Mouse (Mus musculus) lung, postnatal 0 days (tissue): Measurements from ENCODE around the gene Pdgfb. TPM values are rescaled to one million over a fixed set of nuclear protein-coding genes. Genes with fewer than 3 reads are reported as not detected.
A peak's percentile ranks its signal among the peaks of the same experiment; 100 is the strongest.

Experiments used
- ATAC-seq: fragments of 200-750 bp; cut with Nextera tagmentation; 2 replicates; pipeline ENCODE4 v1.8.0; 2017; ENCODE audit warnings: moderate library complexity
- DNase-seq: peaks from one replicate; pipeline ENCODE4 v3.0.0-alpha.2; 2016; ENCODE audit warnings: low spot score
- H3K27ac ChIP-seq: fragments of 300-500 bp; sonication (generic); 2 replicates; pipeline ENCODE4 v1.5.1; 2014; ENCODE audit warnings: antibody characterized with exemption, mild to moderate bottlenecking, low read length, mixed read lengths
- H3K27me3 ChIP-seq: fragments of 300-500 bp; sonication (generic); replicated peaks from 2 replicates; pipeline ENCODE4 v1.6.1; 2014; ENCODE audit warnings: low read length, mixed read lengths; ENCODE audit not compliant: insufficient read depth
- H3K36me3 ChIP-seq: fragments of 300-500 bp; sonication (generic); 2 replicates; pipeline ENCODE4 v1.6.1; 2014; ENCODE audit warnings: low read length, mixed read lengths; ENCODE audit not compliant: insufficient read depth
- H3K4me1 ChIP-seq: fragments of 300-500 bp; sonication (generic); 2 replicates; pipeline ENCODE4 v1.6.1; 2014; ENCODE audit warnings: antibody characterized with exemption, low read depth, low read length, mixed read lengths; ENCODE audit not compliant: insufficient read depth
- H3K4me2 ChIP-seq: fragments of 300-500 bp; sonication (generic); replicated peaks from 2 replicates; pipeline ENCODE4 v1.6.1; 2014; ENCODE audit warnings: low read depth, mild to moderate bottlenecking, low read length, moderate library complexity, mixed read lengths
- H3K4me3 ChIP-seq: fragments of 300-500 bp; sonication (generic); 2 replicates; pipeline ENCODE4 v1.5.1; 2014; ENCODE audit warnings: low read depth, low read length
- H3K9ac ChIP-seq: fragments of 300-500 bp; sonication (generic); replicated peaks from 2 replicates; pipeline ENCODE4 v1.6.1; 2014; ENCODE audit warnings: low read depth, mild to moderate bottlenecking
- H3K9me3 ChIP-seq: fragments of 300-500 bp; sonication (generic); 2 replicates; pipeline ENCODE4 v1.6.1; 2016; ENCODE audit warnings: low read length, mixed read lengths
- CTCF ChIP-seq: IDR thresholded peaks from 2 replicates; pipeline ENCODE4 v1.5.1; 2016; ENCODE audit warnings: antibody characterized with exemption, mild to moderate bottlenecking
- EP300 ChIP-seq: IDR thresholded peaks from 2 replicates; pipeline ENCODE4 v1.6.1; 2016; ENCODE audit warnings: antibody characterized with exemption, mild to moderate bottlenecking, control low read depth
- WGBS: fragments of 180-500 bp; shearing (Covaris S2); extraction: QIAGEN DNeasy Blood & Tissue Kit; methylation state at CpG from one replicate; pipeline ENCODE4 v1.1.7; 2014; 5-methylcytosine and 5-hydroxymethylcytosine counted together
- polyA plus RNA-seq: library from polyadenylated mRNA; unstranded; fragments of >200 nt; fragmentation: Nextera tagmentation; extraction: Ambion mirVana; gene quantifications from 2 replicates; pipeline ENCODE4 v1.2.1, GENCODE M21; 2015

Gene Pdgfb
- polyA plus RNA-seq, 1 experiment from 2014 or later, result 10.5 TPM

GRCm38 (mm10) chr15:79985471-79985870 lies 29.3 kb downstream of the Pdgfb start:
- 25% methylated on average over 10 of the region's 11 CpGs for WGBS
- ATAC-seq, result 0 out of 2 replicates have a peak, but pooled peaks have one; percentile 16
- H3K27ac ChIP-seq, result no peak overlapping the region
- H3K4me1 ChIP-seq, result no peaks in the 10 kb centered on the region
- no peaks in the 10 kb centered on the region for H3K36me3 ChIP-seq
- H3K9ac ChIP-seq, result no peak overlapping the region
- DNase-seq, result peak; percentile 41
- TF ChIP-seq EP300 (no peak), CTCF (no peak)
- H3K4me3 ChIP-seq, result no peak overlapping the region
- no peaks in the 10 kb centered on the region for H3K27me3 ChIP-seq
- H3K4me2 ChIP-seq, result no peak overlapping the region
- no peaks in the 10 kb centered on the region for H3K9me3 ChIP-seq

- H3K27ac ChIP-seq, result no peak overlapping the region
- peak; percentile 78 for DNase-seq
- peak; percentile 96 for ATAC-seq
Observed at GRCm38 (mm10) chr15:79984152-79984551, 30.6 kb downstream of the Pdgfb start.

GRCm38 (mm10) chr15:79980716-79981115 lies 34.1 kb downstream of the Pdgfb start:
- no peaks in the 10 kb centered on the region for H3K36me3 ChIP-seq
- DNase-seq (peak; percentile 59), ATAC-seq (no peak)
- H3K4me3 ChIP-seq, result no peak overlapping the region
- TF ChIP-seq EP300 (no peak), CTCF (no peak)
- H3K27ac ChIP-seq, result no peak overlapping the region
- no peak overlapping the region for H3K4me2 ChIP-seq
- no peak overlapping the region for H3K9ac ChIP-seq
- H3K4me1 ChIP-seq, result no peaks in the 10 kb centered on the region
- 42% methylated on average over 11 of the region's 11 CpGs for WGBS
- no peaks in the 10 kb centered on the region for H3K27me3 ChIP-seq
- no peaks in the 10 kb centered on the region for H3K9me3 ChIP-seq

More at GRCm38 (mm10) chr15:79984152-79984551, 30.6 kb downstream of the Pdgfb start:
- 34% methylated on average over 7 of the region's 7 CpGs for WGBS
- H3K27me3 ChIP-seq, result no peaks in the 10 kb centered on the region
- no peaks in the 10 kb centered on the region for H3K9me3 ChIP-seq
- H3K36me3 ChIP-seq, result no peaks in the 10 kb centered on the region
- no peaks in the 10 kb centered on the region for H3K4me1 ChIP-seq
- H3K4me3 ChIP-seq, result no peak overlapping the region
- H3K9ac ChIP-seq, result no peak overlapping the region
- H3K4me2 ChIP-seq, result no peak overlapping the region
- TF ChIP-seq EP300 (peak; percentile 73; the same call in 1 of the 2 replicates), CTCF (no peak)

- no peak overlapping the region for H3K27ac ChIP-seq
- H3K4me2 ChIP-seq, result no peak overlapping the region
- H3K9me3 ChIP-seq, result no peaks in the 10 kb centered on the region
- ATAC-seq (no peak), DNase-seq (no peak)
- H3K27me3 ChIP-seq, result no peaks in the 10 kb centered on the region
- TF ChIP-seq EP300, result no peak
- TF ChIP-seq CTCF, result no peak
- H3K4me3 ChIP-seq, result no peak overlapping the region
- H3K36me3 ChIP-seq, result no peaks in the 10 kb centered on the region
- WGBS, result 94% methylated on average over 11 of the region's 11 CpGs
- H3K9ac ChIP-seq, result no peak overlapping the region
- H3K4me1 ChIP-seq, result no peaks in the 10 kb centered on the region
Observed at GRCm38 (mm10) chr15:79972186-79972585, 42.6 kb downstream of the Pdgfb start.

DNA sequence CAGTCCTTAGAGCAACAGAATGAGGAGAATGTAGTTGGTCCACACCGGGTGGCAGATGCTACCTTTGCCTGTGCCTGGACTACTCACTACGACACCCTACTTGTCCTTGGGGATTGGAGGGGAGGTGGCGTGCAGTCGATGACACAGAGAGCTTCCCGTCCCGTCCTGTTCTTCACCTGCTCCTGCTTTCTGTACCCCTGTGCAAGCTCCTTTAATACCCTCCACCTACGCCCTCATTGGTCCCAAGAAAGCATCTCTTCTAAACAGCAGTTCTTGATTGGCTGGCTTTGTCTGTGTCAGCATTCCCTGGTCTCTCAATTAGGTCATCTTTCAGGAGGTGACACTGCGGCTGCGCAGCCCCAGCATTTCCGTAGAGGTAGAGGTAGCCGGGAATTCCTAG lies 43.8 kb downstream of the Pdgfb start, which contains the start of gene Cbx7:
Cbx7 (minus strand) TSS at position 180 of the 400 bp plus-strand sequence.
- H3K27ac ChIP-seq, result no peak within 1 kb of the TSS
- no peaks in the 10 kb centered on the region for H3K9me3 ChIP-seq
- H3K4me1 ChIP-seq, result no peaks in the 10 kb centered on the region
- H3K4me2 ChIP-seq, result no peak within 1 kb of the TSS
- no peak for DNase-seq
- no peaks in the 10 kb centered on the region for H3K36me3 ChIP-seq
- no peak for TF ChIP-seq EP300
- no peak for TF ChIP-seq CTCF
- no peaks in the 10 kb centered on the region for H3K27me3 ChIP-seq
- WGBS, result 93% methylated on average over 11 of the region's 11 CpGs
- no peak within 1 kb of the TSS for H3K4me3 ChIP-seq
- no peak within 1 kb of the TSS for H3K9ac ChIP-seq
- ATAC-seq, result no peak

- H3K4me2 ChIP-seq, result no peak overlapping the region
- H3K4me3 ChIP-seq, result no peak overlapping the region
- WGBS, result 96% methylated on average over 18 of the region's 18 CpGs
- H3K9ac ChIP-seq, result no peak overlapping the region
- TF ChIP-seq EP300 (no peak), CTCF (no peak)
- DNase-seq (no peak), ATAC-seq (no peak)
- H3K27ac ChIP-seq, result no peak overlapping the region
- no peaks in the 10 kb centered on the region for H3K4me1 ChIP-seq
- H3K36me3 ChIP-seq, result no peaks in the 10 kb centered on the region
- no peaks in the 10 kb centered on the region for H3K9me3 ChIP-seq
- no peaks in the 10 kb centered on the region for H3K27me3 ChIP-seq
Observed at GRCm38 (mm10) chr15:79970491-79970890, 44.3 kb downstream of the Pdgfb start.

DNA sequence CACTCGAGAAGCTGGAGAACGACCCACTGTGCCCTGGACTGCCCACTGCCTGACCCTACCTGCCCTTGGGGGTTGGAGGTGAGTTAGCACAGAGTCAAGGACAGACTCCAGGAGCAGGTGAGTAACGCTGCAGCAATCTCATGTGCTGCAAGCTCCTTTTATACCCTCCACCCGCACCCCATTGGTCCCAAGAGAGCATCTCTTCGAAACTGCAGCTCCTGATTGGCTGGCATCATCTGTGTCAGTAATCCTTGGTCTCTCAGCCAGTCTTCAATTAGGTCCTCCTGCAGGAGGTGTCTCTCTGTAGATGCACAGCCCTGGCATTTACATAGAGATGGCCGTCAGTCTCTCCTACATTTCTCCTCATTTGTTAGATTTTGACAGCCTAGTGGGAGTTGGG lies 47.4 kb downstream of the Pdgfb start:
- TF ChIP-seq EP300 (no peak), CTCF (no peak)
- no peak overlapping the region for H3K27ac ChIP-seq
- no peaks in the 10 kb centered on the region for H3K4me1 ChIP-seq
- H3K4me3 ChIP-seq, result no peak overlapping the region
- ATAC-seq, result no peak
- no peaks in the 10 kb centered on the region for H3K36me3 ChIP-seq
- WGBS, result 82% methylated on average over 6 of the region's 6 CpGs
- DNase-seq, result no peak
- no peak overlapping the region for H3K4me2 ChIP-seq
- no peak overlapping the region for H3K9ac ChIP-seq
- H3K27me3 ChIP-seq, result no peaks in the 10 kb centered on the region
- H3K9me3 ChIP-seq, result no peaks in the 10 kb centered on the region
